Mouse (Mus musculus): ENCODE data around the gene Mettl14. TPM values are rescaled to one million over a fixed set of nuclear protein-coding genes. Genes with fewer than 3 reads are reported as not detected.

Mettl14 gene
- polyA plus RNA-seq, 1 experiment from 2014 or later, result 26.9 TPM

GRCm38 (mm10) chr3:123320341-123320740 is 65.6 kb downstream of the Mettl14 start:
- Histone ChIP-seq H3K9ac (ENCODE audit: low read length) (no peak overlapping the region), H3K9me3 (ENCODE audit: control insufficient read depth, low read length) (no peaks in the 10 kb centered on the region), H3K36me3 (ENCODE audit: control insufficient read depth, insufficient read depth, low read length) (no peaks in the 10 kb centered on the region), H3K4me3 (ENCODE audit: low read depth, low read length) (no peak overlapping the region), H3K27ac (replicated peaks; ENCODE audit: low read depth, low read length) (no peak overlapping the region), H3K4me1 (ENCODE audit: control insufficient read depth, insufficient read depth, low read length) (no peaks in the 10 kb centered on the region), H3K4me2 (ENCODE audit: low read depth, severe bottlenecking) (no peak overlapping the region), H3K27me3 (ENCODE audit: control insufficient read depth, insufficient read depth, low read length) (no peaks in the 10 kb centered on the region)
- no peak for ATAC-seq (ENCODE audit: insufficient number of reproducible peaks, low FRiP score, low TSS enrichment, low read depth)
- WGBS, result 80% methylated on average over 9 of the region's 9 CpGs
- DNase-seq (ENCODE audit: low spot score), result no peak

Other genes starting within 250 kb of the Mettl14 start
- 3.3 and 4.2 TPM in 2 replicates for gene Synpo2, start 150.0 kb downstream of the Mettl14 start, polyA plus RNA-seq (2014; fragmentation: Nextera tagmentation; extraction: Ambion mirVana)
- gene Sec24d, start 118.7 kb downstream of the Mettl14 start, polyA plus RNA-seq (2014; fragmentation: Nextera tagmentation; extraction: Ambion mirVana), result 29.3 and 29.4 TPM in 2 replicates
- gene Prss12, start 60.8 kb upstream of the Mettl14 start, polyA plus RNA-seq (2014; fragmentation: Nextera tagmentation; extraction: Ambion mirVana), result 2.3 and 2.6 TPM in 2 replicates

All from limb, embryonic 11.5 days (tissue).